In genomic region chr14:115017410-115018153, GRCm38 (mm10) we compare ENCODE assay signal across 8 mouse cellular contexts.
A peak's percentile ranks its signal among the peaks of the same experiment; 100 is the strongest.
DNase-seq lines count a peak whose midpoint lies in the region; ATAC-seq and TF ChIP-seq lines count a peak whose summit lies in the region.

No protein-coding gene starts in this region.

- H3K4me3 ChIP-seq in forebrain, embryonic 14.5 days (ENCODE audit: low read depth, low read length), result peak overlapping the region; percentile 14
- peak overlapping the region; percentile 22; the same call in 1 of the 2 replicates for H3K4me3 ChIP-seq in neural tube, embryonic 12.5 days
- peak overlapping the region; percentile 12; the same call in 1 of the 2 replicates for H3K4me3 ChIP-seq in stomach, postnatal 0 days (ENCODE audit: low read depth, low read length)

- ATAC-seq in forebrain, embryonic 14.5 days, result peak; percentile 92
- ATAC-seq in neural tube, embryonic 12.5 days (ENCODE audit: low FRiP score, low read depth), result peak; percentile 83
- peak; percentile 80 for ATAC-seq in stomach, postnatal 0 days (ENCODE audit: low FRiP score, low TSS enrichment)

- peak; percentile 83 for TF ChIP-seq CTCF in brain, embryonic 14.5 days (IDR thresholded peaks at IDR 0.05; ENCODE audit: borderline replicate concordance, extremely low read depth, insufficient read depth, insufficient read length)
- peak; percentile 86 for TF ChIP-seq CTCF in stomach, postnatal 0 days (IDR thresholded peaks at IDR 0.05; ENCODE audit: low read depth)

- 25% methylated on average over 22 of the region's 22 CpGs for WGBS in forebrain, embryonic 14.5 days
- WGBS in neural tube, embryonic 12.5 days, result 26% methylated on average over 22 of the region's 22 CpGs
- 10% methylated on average over 22 of the region's 22 CpGs for WGBS in stomach, postnatal 0 days

- no peaks in the 10 kb centered on the region for H3K27me3 ChIP-seq in forebrain, embryonic 14.5 days (replicated peaks; ENCODE audit: control insufficient read depth, insufficient read depth, low read length)
- H3K27me3 ChIP-seq in neural tube, embryonic 12.5 days (replicated peaks), result no peaks in the 10 kb centered on the region
- no peaks in the 10 kb centered on the region for H3K27me3 ChIP-seq in stomach, postnatal 0 days (ENCODE audit: control insufficient read depth, insufficient read depth, low read length)

- H3K9ac ChIP-seq in forebrain, embryonic 14.5 days (ENCODE audit: low read length), result no peak overlapping the region
- H3K9ac ChIP-seq in neural tube, embryonic 12.5 days, result no peak overlapping the region
- no peak overlapping the region for H3K9ac ChIP-seq in stomach, postnatal 0 days (ENCODE audit: low read length)

- peak overlapping the region; percentile 44 for H3K4me2 ChIP-seq in forebrain, embryonic 14.5 days (ENCODE audit: low read length)
- peak overlapping the region; percentile 56 for H3K4me2 ChIP-seq in neural tube, embryonic 12.5 days (replicated peaks)
- H3K4me2 ChIP-seq in stomach, postnatal 0 days (replicated peaks; ENCODE audit: low read depth), result peak overlapping the region; percentile 39

- H3K27ac ChIP-seq in forebrain, embryonic 14.5 days (ENCODE audit: low read depth, low read length), result no peak overlapping the region
- no peak overlapping the region for H3K27ac ChIP-seq in neural tube, embryonic 12.5 days
- H3K27ac ChIP-seq in stomach, postnatal 0 days (replicated peaks), result no peak overlapping the region

- no peaks in the 10 kb centered on the region for H3K4me1 ChIP-seq in forebrain, embryonic 14.5 days (ENCODE audit: control insufficient read depth, insufficient read depth, low read length)
- H3K4me1 ChIP-seq in neural tube, embryonic 12.5 days, result no peaks in the 10 kb centered on the region
- no peaks in the 10 kb centered on the region for H3K4me1 ChIP-seq in stomach, postnatal 0 days (replicated peaks; ENCODE audit: control insufficient read depth, insufficient read depth)

- intact Hi-C loops in heart, postnatal 25 days (cut with DNase I), result loop anchor here (5.0 kb wide), 1 partner anchor 375 kb away; no protein-coding TSS in a partner anchor

- no peaks in the 10 kb centered on the region for H3K9me3 ChIP-seq in forebrain, embryonic 14.5 days (replicated peaks; ENCODE audit: control insufficient read depth, low read length)
- no peaks in the 10 kb centered on the region for H3K9me3 ChIP-seq in neural tube, embryonic 12.5 days
- H3K9me3 ChIP-seq in stomach, postnatal 0 days (ENCODE audit: control insufficient read depth, low read length), result no peaks in the 10 kb centered on the region

- peak; percentile 64 for DNase-seq in CD4-positive helper T cell, adult 2 months (ENCODE audit: low read depth, low spot score)
- DNase-seq in brain, embryonic 14.5 days (ENCODE audit: low read depth), result peak; percentile 81
- peak; percentile 74 for DNase-seq in forebrain, embryonic 14.5 days (ENCODE audit: low spot score)
- peak; percentile 7 for DNase-seq in heart, postnatal 25 days (ENCODE audit: low spot score)
- peak; percentile 67 for DNase-seq in layer of hippocampus, adult 11-12 months (ENCODE audit: low spot score)
- peak; percentile 34 to 60 for DNase-seq in lung, adult 18-20 months
- peak; percentile 66 for DNase-seq in stomach, postnatal 0 days (ENCODE audit: low spot score)

- no peak for TF ChIP-seq POLR2A in brain, embryonic 14.5 days (IDR thresholded peaks at IDR 0.05; ENCODE audit: borderline replicate concordance, extremely low read depth, insufficient read depth, insufficient read length, poor library complexity, severe bottlenecking)

- no peak for TF ChIP-seq EP300 in stomach, postnatal 0 days (optimal IDR thresholded peaks at IDR 0.05)

- H3K36me3 ChIP-seq in forebrain, embryonic 14.5 days (ENCODE audit: control insufficient read depth, insufficient read depth, low read length), result no peaks in the 10 kb centered on the region
- H3K36me3 ChIP-seq in neural tube, embryonic 12.5 days, result no peaks in the 10 kb centered on the region
- H3K36me3 ChIP-seq in stomach, postnatal 0 days (ENCODE audit: control insufficient read depth, insufficient read depth, low read length), result no peaks in the 10 kb centered on the region

Comparison
In these comparisons a context has a peak if more than half of its experiments do, and no peak if none do; other contexts are left out.
1. DNase-seq: peak in every context shown above with its lines; median percentile 81 in brain, embryonic 14.5 days; 74 in forebrain, embryonic 14.5 days; 67 in layer of hippocampus, adult 11-12 months; 66 in stomach, postnatal 0 days; 64 in CD4-positive helper T cell, adult 2 months; 47 in lung, adult 18-20 months; 7 in heart, postnatal 25 days.